Mouse (Mus musculus) bone marrow, adult 2 months (tissue): ENCODE data around the gene Gm12695. TPM values are rescaled to one million over a fixed set of nuclear protein-coding genes. Genes with fewer than 3 reads are reported as not detected.

Source experiments
- H3K27ac ChIP-seq: fragments of 200-500 bp; 2 replicates; pipeline ENCODE4 v1.5.1; 2012; ENCODE audit warnings: low read depth, mild to moderate bottlenecking, control low read depth, inconsistent platforms, low read length; ENCODE audit not compliant: control insufficient read depth, poor library complexity, insufficient read depth
- H3K4me1 ChIP-seq: fragments of 200-500 bp; 2 replicates; pipeline ENCODE4 v1.6.1; 2011; ENCODE audit warnings: low read length; ENCODE audit not compliant: control insufficient read depth, insufficient read depth
- H3K4me3 ChIP-seq: fragments of 200-500 bp; replicated peaks from 2 replicates; pipeline ENCODE3; 2011; ENCODE audit warnings: mild to moderate bottlenecking, low read depth, low read length, control low read depth; ENCODE audit not compliant: control insufficient read depth
- CTCF ChIP-seq: fragments of 200-500 bp; IDR thresholded peaks from 2 replicates; pipeline ENCODE4 v1.5.1; 2011; ENCODE audit warnings: low read length, control low read depth; ENCODE audit not compliant: control insufficient read depth, insufficient read depth
- POLR2A ChIP-seq: fragments of 200-500 bp; IDR thresholded peaks from 2 replicates; pipeline ENCODE4 v1.6.1; 2011; ENCODE audit warnings: low read depth, mild to moderate bottlenecking, control low read depth, low read length, borderline replicate concordance; ENCODE audit not compliant: control insufficient read depth
- WGBS: fragments of 180-500 bp; shearing (Covaris S2); methylation state at CpG from one replicate; pipeline ENCODE4 v1.1.7; 2018; 5-methylcytosine and 5-hydroxymethylcytosine counted together
- polyA plus RNA-seq: library from polyadenylated mRNA; stranded (reverse); fragments of >200 nt; gene quantifications from 2 replicates; pipeline ENCODE4 v1.2.4, GENCODE M21; 2011; ENCODE audit warnings: low replicate concordance; ENCODE audit not compliant: missing spikeins, insufficient read depth, insufficient read length

The Gm12695 gene
- polyA plus RNA-seq, 1 experiment, result not detected

- no peak overlapping the region for H3K27ac ChIP-seq
- TF ChIP-seq CTCF (no peak), POLR2A (no peak)
Observed at GRCm38 (mm10) chr4:96718503-96718902, 66.5 kb downstream of the Gm12695 start.

DNA sequence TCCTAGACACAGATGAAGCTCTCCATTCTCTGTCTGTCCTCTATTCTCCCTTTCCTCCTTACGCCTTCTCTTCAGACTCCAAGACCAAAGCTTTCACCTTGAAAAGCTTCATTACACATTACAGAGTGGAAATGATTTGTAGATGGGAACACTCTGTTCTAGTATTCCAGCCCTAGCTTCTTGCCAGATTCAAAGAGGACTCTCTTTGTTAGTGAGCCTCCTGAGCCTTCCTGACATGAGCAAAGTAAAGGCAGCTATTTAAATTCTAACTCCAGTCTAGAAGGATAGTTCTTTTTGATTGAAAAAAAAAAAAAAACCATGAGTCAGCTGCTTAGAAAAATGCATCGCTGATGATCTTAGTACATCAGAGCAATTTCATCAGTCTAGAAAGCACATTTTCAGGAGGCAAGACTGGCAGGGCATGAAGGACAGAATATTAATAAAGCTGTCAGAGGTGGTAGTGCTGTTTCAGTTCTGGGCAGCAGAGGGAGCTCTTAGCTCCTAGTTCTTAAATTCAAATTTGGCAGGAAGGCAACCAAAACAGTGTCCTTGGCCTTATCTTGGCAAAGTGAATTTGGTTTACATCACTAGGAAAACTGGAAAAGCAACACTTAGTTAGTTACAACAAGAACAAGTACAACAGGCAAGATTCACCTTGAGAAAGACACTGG lies 79.6 kb downstream of the Gm12695 start:
- 53% methylated on average over 2 of the region's 2 CpGs for WGBS
- Histone ChIP-seq H3K27ac (no peak overlapping the region), H3K4me3 (no peak overlapping the region), H3K4me1 (no peaks in the 10 kb centered on the region)
- TF ChIP-seq CTCF (no peak), POLR2A (no peak)

More at GRCm38 (mm10) chr4:96718503-96718902, 66.5 kb downstream of the Gm12695 start:
- Histone ChIP-seq H3K4me1 (no peaks in the 10 kb centered on the region), H3K4me3 (no peak overlapping the region)

DNA sequence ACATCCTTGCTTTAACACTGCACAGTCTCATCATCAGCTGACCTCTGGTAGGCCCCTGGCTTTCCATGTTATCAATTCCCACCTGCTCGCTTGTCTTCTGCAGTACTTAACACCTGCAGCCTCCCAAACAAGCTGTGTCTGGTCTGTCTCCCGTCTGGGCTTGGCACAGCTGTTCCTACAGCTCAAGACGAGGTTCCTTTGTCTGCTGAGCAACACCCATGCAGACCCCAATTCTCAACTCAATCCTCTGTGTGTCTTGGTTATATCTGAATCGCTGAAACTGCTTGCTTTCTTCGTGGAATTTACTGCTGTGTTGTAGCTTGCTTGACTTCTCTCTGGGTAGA lies 86.8 kb downstream of the Gm12695 start:
- no peak for TF ChIP-seq POLR2A
- TF ChIP-seq CTCF, result no peak
- no peak overlapping the region for H3K4me3 ChIP-seq
- no peak overlapping the region for H3K27ac ChIP-seq
- WGBS, result 69% methylated on average over 5 of the region's 5 CpGs
- H3K4me1 ChIP-seq, result no peaks in the 10 kb centered on the region

DNA sequence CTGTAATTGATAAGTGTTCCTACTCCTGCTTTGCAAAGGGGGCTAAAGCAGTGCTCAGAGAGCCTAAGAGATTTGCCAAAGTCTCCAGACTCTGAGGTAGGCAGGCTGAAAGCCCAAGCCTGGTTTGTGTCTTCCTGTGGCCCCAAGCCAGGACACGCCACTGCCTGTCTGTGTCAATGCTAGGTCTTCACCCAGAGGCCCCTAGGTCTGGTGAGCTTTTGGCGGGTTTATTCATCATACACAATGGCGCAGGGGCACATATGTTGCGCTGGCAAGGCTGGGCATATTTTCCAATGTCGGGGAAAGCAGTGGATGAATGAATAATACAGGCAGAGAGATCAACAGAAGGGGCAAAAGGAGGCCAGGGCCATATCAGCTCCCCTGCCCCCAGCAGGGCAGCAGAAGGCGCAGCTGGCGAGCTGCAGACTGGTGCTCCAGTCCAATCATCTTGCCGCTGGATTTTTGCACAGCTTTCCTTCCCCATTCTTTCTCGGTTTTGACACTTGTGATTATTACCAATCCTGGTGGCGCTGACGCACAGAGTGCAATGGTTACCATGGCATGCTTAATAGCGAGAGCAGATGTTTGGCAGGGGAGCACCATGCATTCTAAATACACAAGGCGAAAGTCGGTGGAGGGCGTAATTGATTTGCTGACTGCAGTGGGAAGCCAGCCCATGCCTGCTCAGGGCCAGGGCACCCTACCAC lies 87.3 kb downstream of the Gm12695 start:
- TF ChIP-seq POLR2A, result no peak
- TF ChIP-seq CTCF, result no peak
- Histone ChIP-seq H3K27ac (no peak overlapping the region), H3K4me1 (no peaks in the 10 kb centered on the region), H3K4me3 (no peak overlapping the region)
- WGBS, result 83% methylated on average over 15 of the region's 15 CpGs

- Histone ChIP-seq H3K4me3 (no peak overlapping the region), H3K4me1 (no peaks in the 10 kb centered on the region), H3K27ac (no peak overlapping the region)
- WGBS, result 8% methylated on average over 13 of the region's 13 CpGs
- TF ChIP-seq POLR2A (no peak), CTCF (peak; percentile 33; the same call in 1 of the 2 replicates)
Observed at GRCm38 (mm10) chr4:96696614-96697360, 88.2 kb downstream of the Gm12695 start.

DNA sequence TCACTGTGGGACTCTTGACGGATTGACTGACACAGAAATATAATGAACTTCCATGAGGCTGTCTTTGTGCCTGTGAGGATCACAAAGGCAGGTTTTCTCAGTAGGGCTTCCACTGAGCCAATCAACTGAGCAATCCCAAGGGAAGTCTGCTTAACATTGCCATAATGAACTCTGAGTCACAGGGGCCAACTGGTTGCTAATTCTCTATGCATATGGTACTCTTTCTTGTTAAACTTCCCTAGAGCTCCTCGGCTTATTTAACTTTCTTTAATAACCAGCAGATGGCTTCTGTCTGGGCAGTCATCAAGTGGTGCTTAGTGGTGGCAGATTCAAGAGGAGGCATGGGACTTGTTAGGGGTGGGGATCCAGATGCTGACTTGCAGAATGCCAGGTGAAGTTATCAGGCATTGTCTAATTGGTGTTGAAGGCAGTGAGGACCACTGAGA lies 97.6 kb downstream of the Gm12695 start:
- TF ChIP-seq CTCF (no peak), POLR2A (no peak)
- Histone ChIP-seq H3K27ac (no peak overlapping the region), H3K4me1 (no peaks in the 10 kb centered on the region), H3K4me3 (no peak overlapping the region)
- 71% methylated on average over 2 of the region's 2 CpGs for WGBS

DNA sequence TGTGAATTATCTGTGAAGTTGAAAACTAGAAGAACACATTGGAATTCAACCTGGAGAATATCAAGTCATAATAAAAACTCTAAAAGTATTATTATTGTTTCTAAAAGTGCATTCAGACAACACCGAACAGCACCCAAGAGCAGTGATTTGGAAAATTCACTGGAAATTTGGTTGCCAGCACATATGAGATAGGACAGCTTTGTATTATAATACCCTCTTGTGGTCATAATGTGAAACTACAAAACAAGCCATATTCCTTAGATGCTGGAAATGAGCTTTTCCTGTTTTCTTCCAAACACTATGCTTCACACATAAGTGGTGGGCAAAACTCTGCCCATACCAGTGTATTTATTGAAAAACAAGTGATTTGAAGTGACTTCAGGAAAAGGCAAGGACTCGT lies 101.5 kb downstream of the Gm12695 start:
- H3K4me1 ChIP-seq, result no peaks in the 10 kb centered on the region
- H3K4me3 ChIP-seq, result no peak overlapping the region
- TF ChIP-seq POLR2A, result no peak
- TF ChIP-seq CTCF, result no peak
- H3K27ac ChIP-seq, result no peak overlapping the region
- 43% methylated on average over 2 of the region's 2 CpGs for WGBS

DNA sequence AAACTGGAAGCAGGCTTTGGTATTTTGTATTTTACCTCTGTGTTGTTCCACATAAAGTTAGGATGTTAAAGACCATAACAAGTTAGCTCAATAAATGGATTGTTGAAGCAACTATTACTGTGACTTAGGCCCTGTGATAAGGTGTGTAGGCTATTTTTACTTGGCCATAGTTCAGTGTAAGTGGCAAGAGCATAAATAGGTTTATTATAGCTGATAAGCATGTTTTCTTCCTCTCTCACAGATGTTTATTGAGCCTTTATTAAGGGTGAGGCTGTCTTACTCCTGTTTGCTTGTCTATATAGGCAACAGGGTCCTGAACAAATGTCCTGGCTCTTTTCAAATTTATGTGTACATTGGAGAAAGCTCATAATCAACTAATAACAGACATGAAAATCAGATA lies 104.0 kb downstream of the Gm12695 start:
- no peak for TF ChIP-seq CTCF
- Histone ChIP-seq H3K27ac (no peak overlapping the region), H3K4me3 (no peak overlapping the region), H3K4me1 (no peaks in the 10 kb centered on the region)
